Mouse (Mus musculus): ENCODE results near the gene Soga1. TPM values are rescaled to one million over a fixed set of nuclear protein-coding genes. Genes with fewer than 3 reads are reported as not detected.
A peak's percentile ranks its signal among the peaks of the same experiment; 100 is the strongest.

Soga1 gene
- 6.8 and 7.1 TPM in 2 replicates for polyA plus RNA-seq (2015; fragmentation: Nextera tagmentation; extraction: Ambion mirVana)

DNA sequence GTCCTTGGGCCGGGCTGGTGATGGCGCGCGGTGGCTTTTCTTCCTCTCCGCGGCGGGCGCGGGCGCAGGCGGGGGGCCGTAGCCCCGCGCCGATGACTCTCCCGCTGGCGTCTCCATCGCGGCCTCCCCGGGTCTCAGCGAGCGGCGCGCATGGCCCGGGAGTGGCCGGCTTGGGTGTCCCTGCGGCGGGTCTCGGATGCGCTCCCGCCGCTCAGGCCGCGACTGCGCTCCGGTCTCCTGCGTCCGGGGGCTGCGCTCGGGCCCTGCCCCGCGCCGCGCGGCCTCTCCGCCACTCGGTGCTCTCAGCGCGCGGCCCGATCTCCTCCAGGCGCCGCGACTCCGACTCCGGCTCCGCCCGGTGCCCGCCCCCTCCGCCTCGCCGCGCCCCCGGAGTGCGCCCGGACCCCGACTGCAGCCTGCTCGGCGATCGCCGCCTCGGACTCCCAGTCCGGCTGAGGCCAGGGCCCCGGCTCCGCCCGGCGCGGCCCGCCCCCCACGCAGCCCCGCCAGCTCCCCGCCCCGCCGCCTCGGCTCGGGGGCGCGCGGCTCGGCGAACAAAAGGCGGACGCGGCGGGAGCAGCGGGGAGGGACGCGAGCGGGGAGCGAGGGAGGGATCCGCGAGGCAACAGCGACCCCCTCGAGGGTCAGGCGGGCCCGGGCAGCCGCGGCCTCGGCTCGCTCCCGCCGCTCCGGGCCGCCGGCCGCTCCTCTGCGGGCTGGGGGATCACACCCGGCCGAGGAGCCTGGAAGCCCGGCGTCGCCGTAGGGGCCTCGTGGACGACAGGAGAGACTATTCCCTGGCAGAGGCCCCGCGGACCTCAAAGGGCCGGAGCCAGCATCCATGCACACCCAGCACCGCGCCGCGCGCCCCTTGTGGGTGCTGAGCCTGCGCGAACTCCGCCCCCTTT is at the start of gene Soga1:
Soga1 (minus strand) TSS at position 462 of the 908 bp plus-strand sequence.
- peaks cover 45% of the 10 kb centered on the region for H3K4me1 ChIP-seq
- H3K4me3 ChIP-seq, result peak within 1 kb of the TSS; percentile 97
- peak; percentile 91 for ATAC-seq (replicated peaks)
- no peaks in the 10 kb centered on the region for H3K27me3 ChIP-seq (replicated peaks)
- peak within 1 kb of the TSS; percentile 97 for H3K27ac ChIP-seq
- H3K9me3 ChIP-seq, result no peaks in the 10 kb centered on the region
- H3K4me2 ChIP-seq, result peak within 1 kb of the TSS; percentile 98
- WGBS, result under 1% methylated on average over 104 of the region's 136 CpGs
- no peaks in the 10 kb centered on the region for H3K36me3 ChIP-seq (replicated peaks)
- peak within 1 kb of the TSS; percentile 99 for H3K9ac ChIP-seq

DNA sequence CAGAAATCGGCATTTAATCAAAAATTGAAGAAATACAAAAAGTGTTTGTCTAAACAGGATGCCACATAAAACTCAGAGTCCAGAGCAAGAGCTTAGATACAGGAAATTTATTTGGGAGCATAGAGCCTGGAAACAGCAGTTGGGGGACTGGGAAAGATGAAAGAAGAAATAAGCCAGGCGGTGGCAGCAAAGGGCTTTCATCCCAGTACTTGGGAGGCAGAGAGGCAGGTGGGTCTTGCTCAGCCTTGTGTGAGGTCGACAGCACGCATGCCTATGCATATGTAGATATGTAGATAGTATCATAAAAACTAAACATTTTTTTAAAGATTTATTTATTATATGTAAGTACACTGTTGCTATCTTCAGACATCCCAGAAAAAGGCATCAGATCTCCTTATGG is 49.0 kb upstream of the Soga1 start:
- Histone ChIP-seq H3K4me3 (no peak overlapping the region), H3K36me3 (replicated peaks) (no peaks in the 10 kb centered on the region), H3K27ac (no peak overlapping the region), H3K9me3 (no peaks in the 10 kb centered on the region), H3K27me3 (replicated peaks) (no peaks in the 10 kb centered on the region), H3K4me2 (no peak overlapping the region), H3K9ac (no peak overlapping the region), H3K4me1 (no peaks in the 10 kb centered on the region)
- ATAC-seq (replicated peaks), result no peak
- WGBS, result 63% methylated on average over 4 of the region's 4 CpGs

DNA sequence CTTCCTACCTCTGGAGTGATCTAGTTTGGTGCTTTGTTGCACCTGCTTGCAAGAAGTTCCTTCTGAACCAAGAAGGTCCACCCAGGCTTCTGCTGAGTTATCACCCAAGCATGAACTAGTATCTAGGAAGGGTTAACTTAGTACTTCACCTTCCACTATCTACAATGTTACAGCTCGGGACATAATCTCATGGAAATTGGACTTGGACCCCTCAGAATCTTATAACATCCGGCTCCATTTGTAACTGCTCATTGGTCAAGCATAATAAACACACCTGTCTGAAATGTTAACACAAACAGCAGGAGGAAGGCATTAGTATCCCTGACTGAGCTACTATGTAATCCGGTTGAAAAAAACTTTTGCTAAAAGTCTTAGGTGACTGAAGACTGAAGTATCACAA is 48.3 kb upstream of the Soga1 start:
- Histone ChIP-seq H3K27ac (no peak overlapping the region), H3K9ac (no peak overlapping the region), H3K4me2 (no peak overlapping the region), H3K36me3 (replicated peaks) (no peaks in the 10 kb centered on the region), H3K4me1 (no peaks in the 10 kb centered on the region), H3K9me3 (no peaks in the 10 kb centered on the region), H3K27me3 (replicated peaks) (no peaks in the 10 kb centered on the region), H3K4me3 (no peak overlapping the region)
- WGBS, result 86% methylated on average over 3 of the region's 3 CpGs
- ATAC-seq (replicated peaks), result no peak

DNA sequence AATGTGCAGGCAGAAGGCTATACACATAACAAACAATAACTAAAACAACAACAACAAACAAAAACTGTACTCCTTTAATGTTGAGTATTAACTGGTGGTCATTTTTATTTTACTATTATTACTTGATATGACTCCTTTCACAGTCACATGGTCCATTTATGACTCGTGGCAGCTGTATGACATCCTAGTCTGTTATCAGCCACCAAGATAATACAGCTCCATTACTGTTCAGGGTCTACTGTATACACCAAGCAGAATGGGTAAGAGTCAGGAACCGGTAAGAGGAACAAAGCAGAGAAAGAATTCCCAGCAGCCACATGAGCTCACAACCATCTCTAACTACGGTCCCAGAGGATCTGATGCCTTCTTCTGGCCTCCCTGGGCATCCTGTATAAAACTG is 46.2 kb upstream of the Soga1 start:
- Histone ChIP-seq H3K27ac (no peak overlapping the region), H3K4me3 (no peak overlapping the region), H3K4me1 (no peaks in the 10 kb centered on the region), H3K9ac (no peak overlapping the region), H3K36me3 (replicated peaks) (no peaks in the 10 kb centered on the region), H3K9me3 (no peaks in the 10 kb centered on the region), H3K4me2 (no peak overlapping the region), H3K27me3 (replicated peaks) (no peaks in the 10 kb centered on the region)
- no peak for ATAC-seq (replicated peaks)
- 89% methylated on average over 3 of the region's 3 CpGs for WGBS

DNA sequence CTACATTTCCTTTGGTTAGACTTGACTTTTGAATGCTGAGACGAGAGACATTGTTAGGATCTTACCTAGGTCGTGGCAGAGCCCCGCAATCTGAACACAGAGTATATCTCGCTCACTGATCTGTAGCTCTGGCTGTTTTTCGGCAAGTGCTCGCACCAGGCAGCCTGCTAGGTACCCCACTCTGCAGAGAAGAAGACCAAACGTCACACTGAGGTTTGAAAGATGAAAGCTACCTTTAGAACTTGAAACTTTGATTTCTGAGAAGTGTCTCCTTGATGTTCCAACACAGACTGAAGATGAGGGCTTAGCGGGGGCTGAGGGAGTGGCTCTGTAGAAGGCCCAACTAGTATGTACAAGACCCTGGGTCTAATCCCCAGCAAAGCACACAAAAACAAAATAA is 42.7 kb upstream of the Soga1 start:
- Histone ChIP-seq H3K4me1 (no peaks in the 10 kb centered on the region), H3K4me3 (no peak overlapping the region), H3K36me3 (replicated peaks) (no peaks in the 10 kb centered on the region), H3K9me3 (no peaks in the 10 kb centered on the region), H3K9ac (no peak overlapping the region), H3K27ac (no peak overlapping the region), H3K27me3 (replicated peaks) (no peaks in the 10 kb centered on the region), H3K4me2 (no peak overlapping the region)
- no peak for ATAC-seq (replicated peaks)
- WGBS, result 92% methylated on average over 8 of the region's 8 CpGs

DNA sequence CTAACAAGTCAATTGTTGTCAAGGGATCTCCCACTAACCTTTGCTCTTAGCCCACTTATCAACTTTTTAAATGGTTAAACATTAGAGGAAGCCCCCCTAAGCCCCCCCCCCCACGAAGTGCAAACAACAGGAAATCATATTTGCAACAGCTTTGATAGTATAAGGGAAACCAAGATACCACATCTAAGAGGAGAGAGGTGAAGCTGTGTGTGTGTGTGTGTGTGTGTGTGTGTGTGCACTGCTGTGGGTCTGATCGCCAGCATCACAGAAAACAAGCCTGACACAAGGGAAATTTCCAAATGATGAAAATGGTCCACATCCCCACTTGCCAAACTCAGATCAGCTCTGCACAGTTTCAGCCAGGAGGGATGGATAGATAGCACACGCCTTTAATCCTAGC is 40.0 kb upstream of the Soga1 start:
- Histone ChIP-seq H3K9me3 (no peaks in the 10 kb centered on the region), H3K27me3 (replicated peaks) (no peaks in the 10 kb centered on the region), H3K9ac (no peak overlapping the region), H3K4me1 (no peaks in the 10 kb centered on the region), H3K4me3 (no peak overlapping the region), H3K27ac (no peak overlapping the region), H3K4me2 (no peak overlapping the region), H3K36me3 (replicated peaks) (no peaks in the 10 kb centered on the region)
- WGBS, result 77% methylated on average over 3 of the region's 3 CpGs
- ATAC-seq (replicated peaks), result no peak

DNA sequence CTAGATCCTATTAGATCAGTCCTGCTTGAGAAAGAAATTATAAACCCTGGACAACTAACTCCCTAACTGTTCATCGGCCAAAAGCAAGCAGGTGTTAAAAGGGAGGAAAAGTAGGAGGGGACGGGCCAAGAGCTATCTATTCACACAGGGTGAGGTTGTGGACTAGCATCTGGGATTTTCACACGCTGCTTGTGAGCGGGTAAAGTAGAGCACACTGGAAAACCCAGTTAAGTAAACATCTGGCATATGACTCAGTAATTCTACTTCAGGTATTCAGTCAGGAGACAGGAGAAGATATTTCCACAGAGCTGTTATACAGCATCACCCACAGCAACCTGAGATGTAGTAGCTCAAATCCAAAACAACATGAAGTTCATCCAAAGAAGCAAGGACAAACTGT is 39.5 kb upstream of the Soga1 start:
- H3K36me3 ChIP-seq (replicated peaks), result no peaks in the 10 kb centered on the region
- no peak overlapping the region for H3K9ac ChIP-seq
- no peak overlapping the region for H3K4me2 ChIP-seq
- no peak overlapping the region for H3K4me3 ChIP-seq
- H3K27ac ChIP-seq, result no peak overlapping the region
- H3K9me3 ChIP-seq, result no peaks in the 10 kb centered on the region
- 94% methylated on average over 4 of the region's 4 CpGs for WGBS
- no peak for ATAC-seq (replicated peaks)
- H3K4me1 ChIP-seq, result no peaks in the 10 kb centered on the region
- no peaks in the 10 kb centered on the region for H3K27me3 ChIP-seq (replicated peaks)

DNA sequence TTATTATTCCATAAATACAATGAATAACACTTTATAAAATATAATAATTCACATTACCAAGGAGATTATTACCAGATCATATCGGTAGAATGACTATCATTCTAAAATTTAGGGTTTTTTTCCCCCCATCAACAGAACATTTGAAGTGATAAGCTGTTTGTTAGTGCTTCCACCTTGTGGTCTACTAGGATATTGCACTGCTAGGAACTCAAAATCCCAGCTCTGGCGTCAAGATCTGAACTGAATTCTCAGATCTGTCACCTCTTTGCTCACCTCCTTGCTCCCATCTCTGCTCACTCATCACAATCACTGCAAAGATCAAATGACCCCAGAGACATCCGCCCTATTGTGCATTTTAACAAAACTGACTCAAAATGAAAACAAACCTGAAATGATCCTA is 37.9 kb upstream of the Soga1 start:
- Histone ChIP-seq H3K9me3 (no peaks in the 10 kb centered on the region), H3K27me3 (replicated peaks) (no peaks in the 10 kb centered on the region), H3K36me3 (replicated peaks) (no peaks in the 10 kb centered on the region), H3K4me3 (no peak overlapping the region), H3K4me1 (no peaks in the 10 kb centered on the region), H3K9ac (no peak overlapping the region), H3K4me2 (no peak overlapping the region), H3K27ac (no peak overlapping the region)
- no peak for ATAC-seq (replicated peaks)
- 20% methylated on average over 3 of the region's 3 CpGs for WGBS

DNA sequence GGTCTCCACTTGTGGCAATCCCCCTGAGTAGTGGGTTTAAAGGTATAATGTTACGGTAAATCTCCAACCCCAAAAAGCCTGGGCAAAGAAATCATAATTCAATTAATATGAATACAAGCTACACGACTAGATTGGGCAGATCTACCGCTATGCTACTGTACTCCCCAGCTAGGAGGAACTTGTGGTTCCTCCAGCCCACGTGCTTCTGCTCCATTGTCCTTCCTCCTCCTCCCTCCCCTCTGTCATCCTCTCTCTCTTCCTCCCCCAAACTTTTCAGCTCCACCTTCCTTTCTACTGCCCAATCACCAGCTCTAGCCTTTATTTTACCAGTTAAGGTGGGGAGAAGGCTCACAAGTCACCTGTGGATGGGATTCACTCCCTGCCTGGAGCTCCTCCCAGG is 29.2 kb upstream of the Soga1 start:
- Histone ChIP-seq H3K36me3 (replicated peaks) (no peaks in the 10 kb centered on the region), H3K9me3 (no peaks in the 10 kb centered on the region), H3K4me1 (no peaks in the 10 kb centered on the region), H3K4me3 (no peak overlapping the region), H3K9ac (no peak overlapping the region), H3K4me2 (no peak overlapping the region), H3K27ac (no peak overlapping the region), H3K27me3 (replicated peaks) (no peaks in the 10 kb centered on the region)
- WGBS, result 93% methylated on average over 4 of the region's 4 CpGs
- no peak for ATAC-seq (replicated peaks)

DNA sequence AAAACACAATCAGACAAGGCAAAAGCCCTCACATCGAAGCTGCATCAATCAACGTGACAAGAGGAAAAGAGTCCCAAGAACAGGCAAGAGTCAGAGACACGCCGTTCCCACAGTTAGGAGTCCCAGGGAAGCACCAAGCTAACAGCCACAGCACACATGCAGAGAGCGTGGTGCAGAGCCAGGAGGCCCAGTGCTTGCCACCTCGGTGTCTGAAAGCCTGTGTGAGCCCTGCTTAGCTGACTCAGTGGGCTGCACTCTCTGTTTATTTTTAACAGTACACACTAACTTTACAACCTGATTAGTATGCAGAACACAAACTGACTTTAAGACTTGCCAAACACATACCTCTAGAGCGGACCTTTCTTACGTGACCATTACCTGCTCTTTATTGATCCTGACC is 25.4 kb upstream of the Soga1 start:
- Histone ChIP-seq H3K9ac (no peak overlapping the region), H3K9me3 (no peaks in the 10 kb centered on the region), H3K4me3 (no peak overlapping the region), H3K27ac (no peak overlapping the region), H3K27me3 (replicated peaks) (no peaks in the 10 kb centered on the region), H3K4me1 (no peaks in the 10 kb centered on the region), H3K36me3 (replicated peaks) (no peaks in the 10 kb centered on the region), H3K4me2 (no peak overlapping the region)
- 83% methylated on average over 8 of the region's 8 CpGs for whole genome bisulfite sequencing
- no peak for ATAC-seq (replicated peaks)

DNA sequence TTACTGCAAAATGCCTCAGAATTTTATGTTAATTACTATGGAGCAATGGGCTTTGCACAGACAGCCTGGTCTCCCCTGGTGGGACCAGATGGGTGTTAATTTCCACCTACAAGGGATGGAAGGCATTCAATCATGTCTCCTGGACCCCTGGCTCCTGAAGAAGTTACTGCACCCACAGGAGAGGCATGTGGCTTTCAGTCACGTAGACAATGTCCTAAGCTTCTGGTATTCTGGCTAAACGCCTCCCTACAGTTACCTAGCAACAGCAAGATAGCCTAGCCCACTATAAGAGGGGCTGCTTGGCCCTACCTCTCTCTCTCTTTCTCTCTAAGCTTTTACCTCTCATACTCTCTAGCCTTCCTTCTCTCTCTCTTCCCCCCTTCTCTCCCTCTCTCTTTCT is 23.2 kb upstream of the Soga1 start:
- Histone ChIP-seq H3K9me3 (no peaks in the 10 kb centered on the region), H3K4me1 (no peaks in the 10 kb centered on the region), H3K27me3 (replicated peaks) (no peaks in the 10 kb centered on the region), H3K36me3 (replicated peaks) (no peaks in the 10 kb centered on the region), H3K9ac (no peak overlapping the region), H3K27ac (no peak overlapping the region), H3K4me3 (no peak overlapping the region), H3K4me2 (no peak overlapping the region)
- no peak for ATAC-seq (replicated peaks)
- 31% methylated on average over 2 of the region's 2 CpGs for WGBS

DNA sequence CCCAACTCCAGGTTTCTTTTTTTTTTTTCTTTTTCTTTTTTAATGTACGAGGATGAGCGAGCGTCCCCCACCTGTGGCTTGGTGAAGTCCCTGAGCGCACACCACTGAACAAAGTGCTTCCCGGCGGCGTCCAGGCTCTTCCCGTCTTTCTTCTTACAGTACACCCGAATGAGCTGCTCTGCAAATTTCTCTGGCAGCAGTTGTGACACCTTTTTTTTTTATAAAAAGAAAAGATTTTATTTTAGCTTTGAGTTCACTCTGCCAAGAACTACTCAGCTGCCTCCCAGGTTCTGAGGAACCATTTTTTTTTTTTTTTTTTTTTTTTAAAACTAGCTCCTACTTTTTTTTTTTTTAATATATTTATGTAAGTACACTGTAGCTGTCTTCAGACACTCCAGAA is 22.6 kb upstream of the Soga1 start:
- H3K4me1 ChIP-seq, result no peaks in the 10 kb centered on the region
- ATAC-seq (replicated peaks), result no peak
- H3K9me3 ChIP-seq, result no peaks in the 10 kb centered on the region
- H3K4me3 ChIP-seq, result no peak overlapping the region
- no peaks in the 10 kb centered on the region for H3K36me3 ChIP-seq (replicated peaks)
- H3K27ac ChIP-seq, result no peak overlapping the region
- H3K9ac ChIP-seq, result no peak overlapping the region
- WGBS, result 96% methylated on average over 9 of the region's 9 CpGs
- H3K4me2 ChIP-seq, result no peak overlapping the region
- H3K27me3 ChIP-seq (replicated peaks), result no peaks in the 10 kb centered on the region

DNA sequence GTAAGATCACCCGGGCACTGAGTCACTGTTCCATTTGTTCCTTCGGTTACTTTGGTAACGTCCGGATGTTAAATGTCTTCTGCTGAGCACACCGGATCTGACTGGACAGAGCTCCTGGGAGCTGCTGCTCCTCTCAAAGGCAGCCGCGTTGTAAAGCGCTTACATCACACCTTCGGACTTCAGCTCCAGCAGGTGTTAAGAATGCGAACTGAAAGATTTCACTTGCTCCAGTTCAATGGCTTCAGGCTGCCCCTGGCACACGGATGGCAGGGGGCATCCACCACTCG is 21.2 kb upstream of the Soga1 start:
- 90% methylated on average over 12 of the region's 12 CpGs for WGBS
- no peak overlapping the region for H3K27ac ChIP-seq
- no peak overlapping the region for H3K4me2 ChIP-seq
- H3K27me3 ChIP-seq (replicated peaks), result no peaks in the 10 kb centered on the region
- H3K9me3 ChIP-seq, result no peaks in the 10 kb centered on the region
- no peak for ATAC-seq (replicated peaks)
- H3K4me1 ChIP-seq, result no peaks in the 10 kb centered on the region
- no peaks in the 10 kb centered on the region for H3K36me3 ChIP-seq (replicated peaks)
- H3K9ac ChIP-seq, result no peak overlapping the region
- no peak overlapping the region for H3K4me3 ChIP-seq
